Mouse (Mus musculus) forebrain, embryonic 13.5 days (tissue): ENCODE data around the gene Rhoj. TPM values are rescaled to one million over a fixed set of nuclear protein-coding genes. Genes with fewer than 3 reads are reported as not detected.

Experiments used
- ATAC-seq: fragments of 200-750 bp; cut with Nextera tagmentation; 2 replicates; pipeline ENCODE4 v1.8.0; 2017
- H3K27ac ChIP-seq: fragments of 300-500 bp; sonication (generic); 2 replicates; pipeline ENCODE4 v1.5.1; 2015; ENCODE audit warnings: inconsistent platforms, mild to moderate bottlenecking, moderate library complexity
- H3K27me3 ChIP-seq: fragments of 300-500 bp; sonication (generic); 2 replicates; pipeline ENCODE4 v1.6.1; 2015; ENCODE audit warnings: mild to moderate bottlenecking, inconsistent platforms
- H3K36me3 ChIP-seq: fragments of 300-500 bp; sonication (generic); 2 replicates; pipeline ENCODE4 v1.6.1; 2015; ENCODE audit warnings: mild to moderate bottlenecking, inconsistent platforms; ENCODE audit not compliant: poor library complexity, severe bottlenecking
- H3K4me1 ChIP-seq: fragments of 300-500 bp; sonication (generic); 2 replicates; pipeline ENCODE4 v1.6.1; 2015; ENCODE audit warnings: inconsistent platforms
- H3K4me2 ChIP-seq: fragments of 300-500 bp; sonication (generic); 2 replicates; pipeline ENCODE4 v1.6.1; 2015; ENCODE audit warnings: inconsistent platforms, mild to moderate bottlenecking, moderate library complexity
- H3K4me3 ChIP-seq: fragments of 300-500 bp; sonication (generic); 2 replicates; pipeline ENCODE4 v1.5.1; 2015; ENCODE audit warnings: mild to moderate bottlenecking, inconsistent platforms
- H3K9ac ChIP-seq: fragments of 300-500 bp; sonication (generic); 2 replicates; pipeline ENCODE4 v1.6.1; 2015; ENCODE audit warnings: mild to moderate bottlenecking, inconsistent platforms
- H3K9me3 ChIP-seq: fragments of 300-500 bp; sonication (generic); replicated peaks from 2 replicates; pipeline ENCODE4 v1.6.1; 2016; ENCODE audit warnings: inconsistent platforms
- WGBS: fragments of 180-500 bp; shearing (Covaris S2); methylation state at CpG from one replicate; pipeline ENCODE4 v1.1.7; 2015; 5-methylcytosine and 5-hydroxymethylcytosine counted together
- polyA plus RNA-seq: library from polyadenylated mRNA; unstranded; fragments of >200 nt; fragmentation: Nextera tagmentation; extraction: Ambion mirVana; gene quantifications from 2 replicates; pipeline ENCODE4 v1.2.1, GENCODE M21; 2015

Gene Rhoj
- polyA plus RNA-seq, 1 experiment from 2014 or later, result 16.6 TPM

GRCm38 (mm10) chr12:75351846-75352245, 43.7 kb downstream of the Rhoj start:
- no peaks in the 10 kb centered on the region for H3K27me3 ChIP-seq

GRCm38 (mm10) chr12:75352410-75352809, 44.3 kb downstream of the Rhoj start:
- Histone ChIP-seq H3K36me3 (no peaks in the 10 kb centered on the region), H3K4me2 (no peak overlapping the region), H3K9ac (no peak overlapping the region), H3K27me3 (no peaks in the 10 kb centered on the region), H3K4me1 (no peaks in the 10 kb centered on the region), H3K9me3 (no peaks in the 10 kb centered on the region), H3K4me3 (no peak overlapping the region), H3K27ac (no peak overlapping the region)
- 58% methylated on average over 6 of the region's 6 CpGs for WGBS
- no peak for ATAC-seq

More at GRCm38 (mm10) chr12:75351846-75352245, 43.7 kb downstream of the Rhoj start:
- H3K4me1 ChIP-seq, result no peaks in the 10 kb centered on the region
- no peak for ATAC-seq
- H3K9ac ChIP-seq, result no peak overlapping the region
- H3K36me3 ChIP-seq, result no peaks in the 10 kb centered on the region
- H3K27ac ChIP-seq, result no peak overlapping the region
- no peaks in the 10 kb centered on the region for H3K9me3 ChIP-seq
- H3K4me3 ChIP-seq, result no peak overlapping the region
- H3K4me2 ChIP-seq, result no peak overlapping the region
- 80% methylated on average over 7 of the region's 7 CpGs for WGBS

GRCm38 (mm10) chr12:75354354-75354753, 46.2 kb downstream of the Rhoj start:
- 87% methylated on average over 7 of the region's 7 CpGs for WGBS
- no peak overlapping the region for H3K9ac ChIP-seq
- no peaks in the 10 kb centered on the region for H3K27me3 ChIP-seq
- H3K4me3 ChIP-seq, result no peak overlapping the region
- H3K4me1 ChIP-seq, result no peaks in the 10 kb centered on the region
- no peak for ATAC-seq
- no peaks in the 10 kb centered on the region for H3K9me3 ChIP-seq
- no peak overlapping the region for H3K27ac ChIP-seq
- H3K36me3 ChIP-seq, result no peaks in the 10 kb centered on the region
- no peak overlapping the region for H3K4me2 ChIP-seq

GRCm38 (mm10) chr12:75357781-75358180, 49.7 kb downstream of the Rhoj start:
- ATAC-seq, result no peak
- no peak overlapping the region for H3K4me3 ChIP-seq
- WGBS, result 84% methylated on average over 4 of the region's 4 CpGs
- no peaks in the 10 kb centered on the region for H3K9me3 ChIP-seq
- H3K4me1 ChIP-seq, result no peaks in the 10 kb centered on the region
- no peak overlapping the region for H3K27ac ChIP-seq
- no peak overlapping the region for H3K9ac ChIP-seq
- H3K27me3 ChIP-seq, result no peaks in the 10 kb centered on the region
- H3K36me3 ChIP-seq, result no peaks in the 10 kb centered on the region
- no peak overlapping the region for H3K4me2 ChIP-seq

GRCm38 (mm10) chr12:75358714-75359113, 50.6 kb downstream of the Rhoj start:
- no peak overlapping the region for H3K4me2 ChIP-seq
- WGBS, result 83% methylated on average over 4 of the region's 4 CpGs
- ATAC-seq, result no peak

GRCm38 (mm10) chr12:75359500-75359899, 51.4 kb downstream of the Rhoj start:
- Histone ChIP-seq H3K9me3 (no peaks in the 10 kb centered on the region), H3K27ac (no peak overlapping the region), H3K4me2 (no peak overlapping the region), H3K36me3 (no peaks in the 10 kb centered on the region), H3K9ac (no peak overlapping the region), H3K4me3 (no peak overlapping the region), H3K4me1 (no peaks in the 10 kb centered on the region), H3K27me3 (no peaks in the 10 kb centered on the region)
- no peak for ATAC-seq
- 59% methylated on average over 2 of the region's 2 CpGs for WGBS

More at GRCm38 (mm10) chr12:75358714-75359113, 50.6 kb downstream of the Rhoj start:
- Histone ChIP-seq H3K36me3 (no peaks in the 10 kb centered on the region), H3K4me3 (no peak overlapping the region), H3K9me3 (no peaks in the 10 kb centered on the region), H3K9ac (no peak overlapping the region), H3K27me3 (no peaks in the 10 kb centered on the region), H3K4me1 (no peaks in the 10 kb centered on the region), H3K27ac (no peak overlapping the region)

- no peak overlapping the region for H3K4me2 ChIP-seq
- H3K4me3 ChIP-seq, result no peak overlapping the region
- H3K27me3 ChIP-seq, result no peaks in the 10 kb centered on the region
- no peak for ATAC-seq
- no peaks in the 10 kb centered on the region for H3K4me1 ChIP-seq
- H3K36me3 ChIP-seq, result no peaks in the 10 kb centered on the region
- H3K9me3 ChIP-seq, result no peaks in the 10 kb centered on the region
- H3K27ac ChIP-seq, result no peak overlapping the region
- 77% methylated on average over 5 of the region's 5 CpGs for WGBS
- no peak overlapping the region for H3K9ac ChIP-seq
These were observed 51.9 kb downstream of the Rhoj start for GRCm38 (mm10) chr12:75359921-75360482.

GRCm38 (mm10) chr12:75362456-75362855, 54.3 kb downstream of the Rhoj start:
- Histone ChIP-seq H3K9ac (no peak overlapping the region), H3K27ac (no peak overlapping the region), H3K9me3 (no peaks in the 10 kb centered on the region), H3K4me1 (no peaks in the 10 kb centered on the region), H3K4me3 (no peak overlapping the region), H3K4me2 (no peak overlapping the region), H3K27me3 (no peaks in the 10 kb centered on the region), H3K36me3 (no peaks in the 10 kb centered on the region)
- 91% methylated on average over 16 of the region's 16 CpGs for WGBS
- ATAC-seq, result no peak

GRCm38 (mm10) chr12:75364416-75364815, 56.3 kb downstream of the Rhoj start:
- Histone ChIP-seq H3K27ac (no peak overlapping the region), H3K36me3 (no peaks in the 10 kb centered on the region), H3K4me1 (no peaks in the 10 kb centered on the region), H3K9ac (no peak overlapping the region), H3K9me3 (no peaks in the 10 kb centered on the region), H3K4me3 (no peak overlapping the region), H3K4me2 (no peak overlapping the region), H3K27me3 (no peaks in the 10 kb centered on the region)
- no peak for ATAC-seq
- 96% methylated on average over 4 of the region's 4 CpGs for WGBS

GRCm38 (mm10) chr12:75365621-75366124, 57.6 kb downstream of the Rhoj start:
- no peaks in the 10 kb centered on the region for H3K4me1 ChIP-seq
- no peak overlapping the region for H3K4me3 ChIP-seq

GRCm38 (mm10) chr12:75367371-75367770, 59.2 kb downstream of the Rhoj start:
- H3K4me1 ChIP-seq, result no peaks in the 10 kb centered on the region
- no peak for ATAC-seq

More at GRCm38 (mm10) chr12:75365621-75366124, 57.6 kb downstream of the Rhoj start:
- ATAC-seq, result no peak
- no peak overlapping the region for H3K27ac ChIP-seq
- H3K9me3 ChIP-seq, result no peaks in the 10 kb centered on the region
- H3K27me3 ChIP-seq, result no peaks in the 10 kb centered on the region
- 88% methylated on average over 14 of the region's 14 CpGs for WGBS
- H3K36me3 ChIP-seq, result no peaks in the 10 kb centered on the region
- no peak overlapping the region for H3K9ac ChIP-seq
- H3K4me2 ChIP-seq, result no peak overlapping the region

GRCm38 (mm10) chr12:75368527-75368926, 60.4 kb downstream of the Rhoj start:
- Histone ChIP-seq H3K4me3 (no peak overlapping the region), H3K4me1 (no peaks in the 10 kb centered on the region), H3K9ac (no peak overlapping the region), H3K36me3 (no peaks in the 10 kb centered on the region), H3K9me3 (no peaks in the 10 kb centered on the region), H3K27me3 (no peaks in the 10 kb centered on the region), H3K4me2 (no peak overlapping the region), H3K27ac (no peak overlapping the region)
- WGBS, result 78% methylated on average over 5 of the region's 5 CpGs
- ATAC-seq, result no peak

More at GRCm38 (mm10) chr12:75367371-75367770, 59.2 kb downstream of the Rhoj start:
- 90% methylated on average over 6 of the region's 6 CpGs for WGBS
- H3K27ac ChIP-seq, result no peak overlapping the region
- H3K27me3 ChIP-seq, result no peaks in the 10 kb centered on the region
- no peaks in the 10 kb centered on the region for H3K36me3 ChIP-seq
- no peaks in the 10 kb centered on the region for H3K9me3 ChIP-seq
- H3K4me3 ChIP-seq, result no peak overlapping the region
- H3K9ac ChIP-seq, result no peak overlapping the region
- no peak overlapping the region for H3K4me2 ChIP-seq

GRCm38 (mm10) chr12:75369418-75369851, 61.3 kb downstream of the Rhoj start:
- no peaks in the 10 kb centered on the region for H3K27me3 ChIP-seq
- H3K9me3 ChIP-seq, result no peaks in the 10 kb centered on the region
- H3K4me1 ChIP-seq, result no peaks in the 10 kb centered on the region
- H3K4me3 ChIP-seq, result no peak overlapping the region
- no peak for ATAC-seq
- WGBS, result 89% methylated on average over 2 of the region's 2 CpGs
- H3K27ac ChIP-seq, result no peak overlapping the region
- no peak overlapping the region for H3K9ac ChIP-seq
- no peak overlapping the region for H3K4me2 ChIP-seq
- no peaks in the 10 kb centered on the region for H3K36me3 ChIP-seq
